Mouse (Mus musculus) CD8-positive naive resting alpha-beta T cell, adult 2 months (primary cell): ENCODE data around the gene Gm4707.
"Not testable (repeated sequence)": the region's sequence is repeated elsewhere in the genome, so short reads cannot be mapped to it uniquely, and the experiment has no call there.

Experiments used
- DNase-seq, 2 experiments: peaks; one replicate each; pipeline ENCODE4 v3.0.0; 2022; ENCODE audit warnings: low read depth in 2 of 2, low spot score in 2 of 2

Gm4707 gene

DNA sequence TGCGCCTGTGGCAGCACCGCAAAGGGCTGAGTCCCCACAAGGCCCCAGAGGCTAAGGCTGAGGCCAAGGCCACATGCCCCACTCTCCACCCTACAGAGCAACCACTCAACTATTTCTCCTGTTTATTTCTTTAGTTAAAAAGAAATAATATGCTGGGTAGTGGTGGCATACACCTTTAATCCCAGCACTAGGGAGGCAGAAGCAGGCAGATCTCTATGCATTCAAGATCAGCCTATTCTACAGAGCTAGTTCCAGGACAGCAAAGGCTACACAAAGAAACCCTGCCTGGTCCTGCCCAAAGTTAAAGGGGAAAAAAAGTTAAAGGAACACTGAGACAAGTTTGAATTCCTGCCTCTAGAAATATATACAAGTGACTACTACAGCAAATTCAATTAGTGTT, at the start of gene Gm4707:
Gene Gm4707 (minus strand): TSS at position 101 of the 400 bp plus-strand sequence.
- DNase-seq, result no peak

DNA sequence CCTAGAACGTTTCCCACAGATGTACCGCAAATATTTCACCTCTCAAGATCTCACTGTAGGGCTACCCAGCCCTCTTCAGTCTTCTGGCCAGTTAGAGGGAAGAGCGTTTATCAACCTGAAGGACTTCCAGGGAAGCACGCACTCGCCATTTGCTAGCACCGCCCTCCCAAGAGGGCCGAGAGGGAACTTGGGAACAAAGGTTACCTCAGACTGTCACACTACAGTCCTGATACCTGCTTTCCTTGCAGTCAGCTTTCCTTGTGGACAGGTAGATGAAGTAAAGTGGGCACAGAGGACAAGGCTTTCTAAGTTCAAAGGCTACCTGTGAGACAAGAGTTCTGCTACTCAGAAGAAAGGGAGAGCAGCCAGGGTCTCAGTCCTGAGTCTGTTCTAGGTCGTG, 47.1 kb upstream of the Gm4707 start:
- no peak for DNase-seq

GRCm38 (mm10) chr17:71495784-71496183, 36.1 kb upstream of the Gm4707 start:
- DNase-seq, result no peak

DNA sequence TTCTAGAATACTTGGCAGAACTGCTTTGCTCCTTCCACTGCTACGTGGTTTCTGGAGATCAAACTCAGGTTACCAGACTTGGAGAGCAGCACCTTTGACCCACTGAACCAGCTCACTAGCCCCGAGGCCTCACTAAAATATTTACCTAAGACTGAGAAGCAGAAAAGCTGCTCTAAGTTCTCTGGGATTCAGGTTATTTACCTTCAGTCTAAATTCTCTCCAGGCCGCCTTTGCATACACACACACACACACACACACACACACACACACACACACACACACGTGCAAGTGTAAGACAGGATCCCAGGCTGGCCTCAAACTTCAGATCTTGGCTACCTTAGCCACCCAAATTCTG, 31.6 kb upstream of the Gm4707 start:
- no peak for DNase-seq

DNA sequence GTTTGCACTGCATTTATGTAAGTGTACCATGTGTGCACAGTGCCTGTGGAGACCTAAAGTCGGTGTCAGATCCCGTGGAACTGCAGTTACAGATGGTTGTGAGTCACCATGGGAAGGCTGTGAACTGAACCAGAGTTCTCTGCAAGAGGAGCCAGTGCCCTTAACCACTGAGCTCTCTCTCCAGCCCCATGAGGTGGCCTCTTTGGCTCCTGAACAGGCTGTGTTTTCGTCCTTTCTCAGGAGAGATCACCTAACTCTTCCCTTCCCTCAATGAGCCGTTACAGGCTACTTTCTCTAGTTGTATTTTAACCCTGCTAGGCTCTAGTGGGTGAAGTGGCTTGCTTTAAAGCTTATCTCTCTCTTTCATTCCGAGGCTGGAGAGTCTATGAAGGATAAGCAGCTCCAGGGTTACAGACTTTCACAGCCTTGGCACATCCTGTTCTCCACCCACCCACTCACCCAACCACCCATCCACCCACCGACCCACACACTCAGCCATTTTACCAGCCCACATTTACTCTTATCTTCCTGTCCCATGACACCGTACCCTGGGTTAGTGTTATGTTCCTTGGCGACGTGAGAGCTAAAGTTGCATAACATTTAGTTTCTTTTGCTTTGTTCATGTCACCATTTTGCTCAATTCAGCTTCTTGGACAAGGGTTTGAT, 31.1 kb upstream of the Gm4707 start:
- peak; percentile 63 to 65 for DNase-seq

DNA sequence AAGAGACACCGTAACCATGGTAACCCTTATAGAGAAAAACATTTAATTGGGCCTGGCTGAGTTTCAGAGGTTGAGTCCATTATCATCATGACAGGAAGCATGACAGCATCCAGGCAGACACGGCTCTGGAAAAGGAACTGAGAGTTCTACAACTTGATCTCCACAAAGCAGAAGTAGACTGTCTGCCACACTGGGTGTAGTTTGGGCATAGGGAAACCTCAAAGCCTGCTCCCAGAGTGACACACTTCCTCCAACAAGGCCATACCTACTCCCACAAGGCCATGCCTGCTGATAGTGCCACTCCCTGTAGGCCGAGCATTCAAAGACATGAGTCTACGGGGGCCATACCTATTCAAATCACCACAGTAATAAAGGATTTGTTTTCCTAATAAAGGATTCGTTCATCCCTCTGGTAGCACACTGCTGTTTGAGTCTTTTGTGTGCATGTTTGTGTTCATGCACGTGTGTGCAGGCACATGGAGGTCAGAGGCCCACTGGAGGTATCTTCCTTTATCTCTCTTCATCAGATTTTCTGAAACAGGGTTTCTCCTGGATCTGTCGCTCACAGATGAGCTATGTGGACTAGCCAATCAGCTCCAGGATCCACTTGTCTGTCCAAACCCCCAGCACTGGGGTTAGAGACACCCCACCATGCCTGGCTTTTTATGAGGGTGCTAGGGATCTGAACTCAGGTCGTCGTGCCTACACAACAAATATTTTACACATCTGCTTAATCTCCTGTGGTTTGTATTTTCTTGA, 30.2 kb upstream of the Gm4707 start:
- DNase-seq, result no peak

DNA sequence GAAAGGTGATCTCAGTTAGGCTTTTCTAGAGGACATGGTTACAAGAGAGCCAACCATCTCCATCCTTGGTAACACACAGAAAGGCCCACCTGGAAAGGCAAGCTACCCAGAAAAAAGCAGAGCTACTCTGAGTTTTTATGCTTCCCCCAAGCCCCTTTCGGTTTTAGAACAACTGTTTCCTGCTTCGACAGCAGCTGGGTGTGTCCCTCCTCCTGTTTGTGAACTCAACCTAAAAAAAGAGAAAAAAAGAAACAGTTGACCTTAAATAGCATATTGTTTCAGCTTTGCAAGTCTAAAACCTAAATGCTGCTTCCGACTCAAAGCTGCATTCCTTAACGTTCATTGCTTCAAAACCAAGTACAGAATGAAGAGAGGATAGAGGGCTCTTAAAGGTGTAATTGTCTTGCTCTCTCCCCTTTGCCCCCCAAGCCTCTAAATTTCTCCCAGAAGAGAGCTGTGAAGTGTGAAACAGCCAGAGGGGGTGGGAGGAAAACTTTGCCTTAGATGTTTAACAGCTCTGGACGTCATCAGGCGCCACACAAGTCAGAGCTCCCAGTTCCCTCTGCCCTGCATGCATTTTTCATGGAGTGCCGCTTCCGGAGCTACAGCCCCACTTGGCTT, 26.6 kb upstream of the Gm4707 start:
- peak; percentile 56 to 65 for DNase-seq

DNA sequence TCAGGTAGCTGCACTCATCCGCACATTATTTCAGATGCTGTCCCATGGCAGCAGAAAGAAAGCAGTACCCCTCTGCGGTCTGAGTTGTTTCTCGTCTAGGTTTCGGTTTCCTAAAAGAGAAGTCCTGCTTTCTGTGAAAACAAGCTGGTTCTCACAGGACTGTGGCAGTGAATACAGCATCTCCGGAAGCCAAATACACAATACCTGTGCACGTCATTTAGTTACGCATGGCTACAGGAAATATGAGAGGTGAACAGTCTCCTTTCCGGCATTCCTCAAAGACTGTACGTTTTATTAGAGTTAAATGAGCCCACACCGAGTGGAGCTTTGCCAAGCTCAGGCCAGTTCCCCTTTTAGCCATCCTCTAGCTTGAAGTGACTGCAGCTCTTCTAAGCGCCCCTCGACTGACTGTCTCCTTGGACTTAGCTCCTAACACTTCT, 26.1 kb upstream of the Gm4707 start:
- peak; percentile 67 to 74 for DNase-seq

- DNase-seq, result no peak
Observed at GRCm38 (mm10) chr17:71484711-71485110, 25.0 kb upstream of the Gm4707 start.

- no peak for DNase-seq
Observed at GRCm38 (mm10) chr17:71483418-71484060, 23.8 kb upstream of the Gm4707 start.

- DNase-seq, result peak; percentile 6 to 26
Observed at GRCm38 (mm10) chr17:71479381-71479901, 19.7 kb upstream of the Gm4707 start.

- no peak for DNase-seq
Observed at GRCm38 (mm10) chr17:71477481-71477880, 17.8 kb upstream of the Gm4707 start.

GRCm38 (mm10) chr17:71476346-71477020, 16.8 kb upstream of the Gm4707 start:
- no peak for DNase-seq

DNA sequence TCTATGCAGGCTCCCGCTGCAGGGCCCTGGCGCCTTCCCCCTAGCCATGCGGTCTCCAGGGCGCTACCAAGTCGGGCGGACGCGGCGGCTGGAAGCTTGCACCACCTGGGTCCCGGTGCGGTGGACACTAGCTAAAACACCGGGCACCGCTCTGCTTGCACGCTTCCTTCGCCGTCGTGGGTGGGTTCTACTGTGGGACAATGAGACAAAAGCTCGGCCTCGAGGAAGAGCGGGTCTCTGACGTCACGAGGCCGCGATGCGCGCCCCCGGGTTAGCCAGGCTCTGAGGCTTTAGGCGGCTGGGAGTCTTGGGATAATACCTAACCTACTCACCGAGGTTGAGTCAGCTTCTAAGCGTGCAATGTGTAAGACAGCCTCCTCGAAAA, 16.0 kb upstream of the Gm4707 start:
- DNase-seq, result peak; percentile 52 to 66

DNA sequence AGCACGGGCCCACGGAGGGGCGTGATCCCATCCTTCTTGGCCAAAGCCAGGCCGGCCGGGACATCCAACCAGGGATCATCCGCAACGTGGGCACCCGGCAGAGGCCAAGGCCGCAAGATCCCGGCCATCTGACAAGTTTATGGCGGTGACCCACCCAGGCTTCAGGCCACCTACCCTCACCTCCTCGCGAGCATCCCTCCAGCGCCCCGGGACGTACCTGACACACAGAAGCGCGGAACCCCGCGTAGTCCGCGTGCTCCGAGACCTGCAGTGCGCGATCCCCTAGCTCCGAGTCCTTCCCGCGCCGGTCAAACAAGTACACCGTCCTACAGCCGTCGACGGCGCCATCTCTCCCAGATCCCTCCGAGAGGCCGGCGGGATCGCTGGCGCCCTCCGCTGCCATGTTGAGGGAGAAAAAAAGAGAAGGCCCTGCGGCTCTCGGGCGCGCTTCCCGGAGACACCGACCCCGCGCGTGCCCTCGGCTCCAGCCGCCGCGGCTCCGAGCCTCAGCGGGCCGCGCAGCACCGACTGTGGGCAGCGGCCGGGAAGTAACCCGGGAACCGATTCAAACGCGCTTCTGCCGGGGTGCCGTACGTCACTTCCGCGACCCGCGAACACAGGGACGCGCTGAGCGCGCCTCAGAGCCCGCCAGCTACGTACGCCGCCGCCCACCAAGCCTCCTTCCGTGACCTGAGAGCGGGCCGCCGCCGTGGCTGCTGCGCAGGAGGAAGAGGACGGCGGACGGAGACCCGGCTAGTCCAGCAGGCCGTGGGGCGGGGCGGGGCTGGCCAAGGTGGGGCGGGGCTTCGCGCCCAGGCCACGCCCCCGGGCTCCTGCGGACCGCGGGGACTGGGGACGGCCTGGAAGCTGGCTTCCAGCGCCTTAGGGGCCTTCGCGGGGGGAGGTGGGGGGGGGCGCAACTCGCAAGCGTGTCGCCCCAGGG, 15.3 kb upstream of the Gm4707 start, which contains the start of gene Smchd1:
Gene Smchd1 (minus strand): TSS at position 582 of the 943 bp plus-strand sequence.
- DNase-seq, result peak; percentile 84 to 85

DNA sequence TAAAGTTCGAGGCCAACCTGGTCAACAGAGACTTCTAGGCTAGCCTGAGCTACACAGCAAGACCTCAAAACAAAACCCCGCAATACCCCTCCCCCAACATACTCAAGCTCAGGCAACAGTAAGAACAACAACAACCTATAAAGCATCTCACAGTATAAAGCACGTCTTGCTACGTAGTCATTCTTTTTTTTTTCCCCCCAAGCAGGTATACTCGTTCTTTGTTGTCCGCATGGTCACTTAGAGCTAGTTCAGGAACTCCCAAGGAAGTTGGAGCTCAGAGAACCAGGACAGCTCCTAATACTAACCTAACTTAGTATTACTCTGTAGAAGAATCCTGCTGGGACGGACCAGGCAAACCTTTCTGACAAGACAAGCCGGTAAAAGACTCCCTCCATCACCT, 14.4 kb upstream of the Gm4707 start:
- no peak for DNase-seq

GRCm38 (mm10) chr17:71471261-71471660, 11.5 kb upstream of the Gm4707 start:
- DNase-seq, result no peak

DNA sequence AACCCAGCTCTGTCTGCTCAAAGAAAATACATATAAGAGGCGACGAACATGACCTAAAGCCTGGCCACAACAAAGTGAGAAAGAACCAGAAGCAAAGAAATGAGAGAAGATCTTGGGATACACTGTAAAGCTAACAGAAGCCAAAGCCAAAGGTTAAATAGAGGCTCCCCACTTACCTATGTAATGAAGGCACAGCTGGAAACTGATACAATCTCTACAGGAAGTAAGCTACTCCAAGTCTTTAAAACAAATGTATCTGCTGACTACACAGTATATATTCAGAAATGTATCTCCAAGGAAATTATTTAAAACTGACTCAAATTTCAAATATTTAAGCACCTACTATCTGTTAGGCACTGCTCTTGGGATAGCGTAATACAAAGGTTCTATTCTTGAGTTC, 594 bp upstream of the Gm4707 start:
- DNase-seq, result no peak

DNA sequence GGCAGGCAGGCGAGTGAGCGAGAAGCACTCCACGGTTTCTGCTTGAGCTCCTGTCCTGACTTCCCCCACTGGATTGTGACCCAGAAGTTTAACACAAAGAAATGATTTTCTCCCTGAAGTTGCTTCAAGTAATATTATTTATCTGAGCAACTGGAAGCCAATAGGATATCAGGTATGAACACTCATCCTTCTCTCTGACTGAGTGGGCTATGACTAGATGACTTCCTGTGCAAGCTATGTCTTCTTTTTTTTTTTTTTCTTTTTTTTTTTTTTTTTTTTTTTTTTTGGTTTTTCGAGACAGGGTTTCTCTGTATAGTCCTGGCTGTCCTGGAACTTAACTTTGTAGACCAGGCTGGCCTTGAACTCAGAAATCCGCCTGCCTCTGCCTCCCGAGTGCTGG, 2.4 kb downstream of the Gm4707 start:
- DNase-seq, result not testable (repeated sequence)

GRCm38 (mm10) chr17:71445191-71445590, 14.5 kb downstream of the Gm4707 start:
- DNase-seq, result no peak
